Mouse (Mus musculus): ENCODE data around the gene Rpl37. TPM values are rescaled to one million over a fixed set of nuclear protein-coding genes. Genes with fewer than 3 reads are reported as not detected.
"Not testable (repeated sequence)": the region's sequence is repeated elsewhere in the genome, so short reads cannot be mapped to it uniquely, and the experiment has no call there.

Rpl37 gene
- polyA plus RNA-seq, 1 experiment, result 1,075 TPM

DNA sequence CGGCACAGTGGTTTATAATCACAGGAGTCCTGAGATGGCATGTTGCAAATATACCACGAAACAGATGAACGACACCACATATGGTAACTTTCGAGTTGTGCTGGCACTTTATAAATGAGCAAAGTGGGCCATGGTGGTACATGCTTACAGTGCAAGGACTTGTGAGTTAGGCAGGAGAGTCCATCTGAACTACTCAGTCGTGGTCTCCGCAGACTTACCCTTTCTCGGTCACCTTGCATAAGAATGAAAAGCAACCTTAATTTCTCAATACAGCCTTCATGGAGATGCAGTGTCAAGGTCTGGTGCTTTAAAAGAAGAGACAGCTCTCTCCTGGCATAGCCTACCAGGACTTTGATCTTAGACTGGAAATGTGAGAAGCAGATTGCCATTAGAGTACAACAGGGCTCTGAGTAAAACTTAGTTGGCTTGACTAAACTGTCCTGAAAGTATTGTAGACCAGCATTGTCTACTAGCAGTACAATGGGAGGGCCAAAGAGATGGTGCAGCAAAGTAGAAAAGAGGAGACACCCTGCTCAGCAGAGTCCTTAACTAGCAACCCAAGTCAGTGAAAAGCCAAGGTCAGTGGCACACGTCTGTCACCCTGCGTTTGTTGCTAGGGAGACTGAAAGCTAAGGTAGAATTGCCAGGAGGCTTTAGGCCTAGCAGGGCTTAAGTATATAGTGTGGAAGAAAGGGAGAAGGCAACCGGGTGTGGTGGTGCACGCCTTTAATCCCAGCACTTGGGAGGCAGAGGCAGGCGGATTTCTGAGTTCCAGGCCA lies 5.3 kb downstream of the Rpl37 start:
- DNase-seq (ENCODE audit: extremely low spot score in 1 of 2, low spot score in 1 of 2), result no peak

- no peak for DNase-seq (ENCODE audit: extremely low spot score in 1 of 2, low spot score in 1 of 2)
Observed at GRCm38 (mm10) chr15:5126456-5126855, 10.0 kb downstream of the Rpl37 start.

- no peak for DNase-seq (ENCODE audit: extremely low spot score in 1 of 2, low spot score in 1 of 2)
Observed at GRCm38 (mm10) chr15:5127487-5127886, 11.0 kb downstream of the Rpl37 start.

DNA sequence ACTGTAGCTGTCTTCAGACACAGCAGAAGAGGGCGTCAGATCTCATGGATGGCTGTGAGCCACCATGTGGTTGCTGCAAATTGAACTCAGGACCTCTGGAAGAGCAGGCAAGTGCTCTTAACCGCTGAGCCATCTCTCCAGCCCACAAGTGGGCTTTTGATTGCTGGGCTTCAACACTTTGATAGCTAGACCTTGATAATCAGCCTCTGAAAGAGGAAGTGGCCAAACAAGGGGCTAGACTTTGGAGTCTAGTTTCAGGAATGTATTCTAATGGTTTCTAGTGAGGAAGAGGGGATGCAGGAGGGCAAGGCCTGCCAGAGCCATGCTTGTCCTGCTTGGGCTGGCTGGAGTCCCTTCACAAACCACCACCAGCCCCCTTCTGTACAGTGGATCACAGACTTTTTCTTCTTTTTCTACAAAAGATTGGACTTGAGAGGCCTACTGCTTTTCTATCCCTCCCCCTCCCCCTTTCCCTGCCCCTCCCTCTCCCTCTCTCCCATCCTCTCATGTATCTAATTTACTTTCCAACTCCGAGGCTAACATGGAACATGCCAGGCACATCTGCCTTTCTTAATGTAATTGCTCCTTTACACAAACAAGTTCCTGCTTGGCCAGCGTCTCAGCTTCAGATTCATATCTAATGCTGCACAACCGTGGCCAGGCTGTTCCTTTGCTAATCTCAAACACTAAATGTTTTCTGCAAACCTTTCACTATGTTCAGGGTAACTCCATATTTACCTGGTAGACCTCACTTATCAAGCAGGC lies 11.9 kb downstream of the Rpl37 start:
- no peak for DNase-seq (ENCODE audit: extremely low spot score in 1 of 2, low spot score in 1 of 2)

DNA sequence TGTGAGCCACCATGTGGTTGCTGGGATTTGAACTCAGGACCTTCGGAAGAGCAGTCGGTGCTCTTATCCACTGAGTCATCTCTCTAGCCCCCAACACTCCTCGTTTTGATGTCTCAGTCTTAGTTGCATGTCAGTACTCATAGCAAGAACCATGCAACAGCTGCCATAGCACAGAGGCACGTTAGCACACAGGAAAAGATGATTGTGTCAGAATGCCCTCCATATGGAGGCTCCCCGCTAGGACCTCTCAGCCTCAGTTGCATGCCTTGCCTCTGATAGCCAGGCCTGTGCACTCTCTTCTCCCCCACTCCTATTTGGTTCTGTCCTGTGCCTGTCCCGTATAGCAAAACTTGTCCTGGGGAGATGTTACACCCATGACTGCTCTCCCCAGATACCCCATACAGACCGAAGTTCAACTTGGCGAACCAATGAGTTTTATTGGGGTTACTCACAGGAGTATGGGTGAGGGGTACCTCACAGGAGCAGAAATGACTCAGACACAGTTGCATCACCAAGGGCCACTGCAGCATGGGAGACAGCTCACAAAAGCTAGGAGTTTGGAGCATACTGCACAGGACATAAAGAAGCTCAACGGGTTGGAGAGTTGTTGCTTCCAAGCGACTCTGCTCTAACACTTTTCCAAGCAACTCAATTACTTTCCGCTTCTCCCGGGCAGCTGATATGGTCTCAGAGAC lies 12.8 kb downstream of the Rpl37 start:
- no peak for DNase-seq (ENCODE audit: extremely low spot score in 1 of 2, low spot score in 1 of 2)

DNA sequence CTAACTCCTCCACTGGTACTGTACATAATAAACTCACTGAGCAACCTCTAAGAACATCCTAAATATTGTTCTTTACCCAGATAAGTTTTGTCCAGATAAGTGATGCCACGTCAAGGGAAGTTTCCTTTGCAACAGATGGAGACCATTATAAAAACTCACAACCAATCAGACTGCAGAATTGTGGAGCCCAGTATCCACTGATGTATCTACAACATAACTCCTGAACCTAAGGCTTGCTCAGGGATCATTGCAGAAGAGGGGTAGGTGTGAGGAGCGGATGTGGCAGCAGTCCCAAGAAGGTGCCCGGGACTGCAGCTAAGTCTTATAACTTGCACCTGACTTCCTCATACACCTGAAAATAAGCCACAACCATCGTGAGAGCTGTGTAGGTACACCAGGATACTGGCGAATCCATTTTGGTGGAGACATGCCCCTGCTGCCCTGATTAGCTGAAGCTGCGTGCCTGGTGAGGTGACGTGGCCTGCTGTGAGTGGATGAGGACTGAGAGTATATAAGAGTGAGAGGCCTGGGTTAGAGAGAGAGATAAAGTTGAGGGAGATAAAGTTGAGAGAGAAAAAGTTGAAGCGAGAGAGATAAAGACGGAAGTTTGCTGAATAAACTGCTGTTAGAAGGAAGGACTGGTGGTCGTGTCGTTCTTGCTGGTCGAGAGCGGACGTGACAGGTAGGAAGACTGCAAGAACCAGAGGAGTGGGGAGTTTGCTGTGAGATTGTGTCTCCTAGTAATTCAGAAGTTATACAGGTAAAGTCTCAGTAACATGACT lies 14.6 kb downstream of the Rpl37 start:
- DNase-seq (ENCODE audit: extremely low spot score in 1 of 2, low spot score in 1 of 2), result not testable (repeated sequence)

- DNase-seq (ENCODE audit: extremely low spot score in 1 of 2, low spot score in 1 of 2), result no peak
Observed at GRCm38 (mm10) chr15:5133301-5133700, 16.9 kb downstream of the Rpl37 start.

- no peak for DNase-seq (ENCODE audit: extremely low spot score in 1 of 2, low spot score in 1 of 2)
Observed at GRCm38 (mm10) chr15:5134179-5134578, 17.7 kb downstream of the Rpl37 start.

- no peak for DNase-seq (ENCODE audit: extremely low spot score in 1 of 2, low spot score in 1 of 2)
Observed at GRCm38 (mm10) chr15:5134945-5135483, 18.6 kb downstream of the Rpl37 start.

DNA sequence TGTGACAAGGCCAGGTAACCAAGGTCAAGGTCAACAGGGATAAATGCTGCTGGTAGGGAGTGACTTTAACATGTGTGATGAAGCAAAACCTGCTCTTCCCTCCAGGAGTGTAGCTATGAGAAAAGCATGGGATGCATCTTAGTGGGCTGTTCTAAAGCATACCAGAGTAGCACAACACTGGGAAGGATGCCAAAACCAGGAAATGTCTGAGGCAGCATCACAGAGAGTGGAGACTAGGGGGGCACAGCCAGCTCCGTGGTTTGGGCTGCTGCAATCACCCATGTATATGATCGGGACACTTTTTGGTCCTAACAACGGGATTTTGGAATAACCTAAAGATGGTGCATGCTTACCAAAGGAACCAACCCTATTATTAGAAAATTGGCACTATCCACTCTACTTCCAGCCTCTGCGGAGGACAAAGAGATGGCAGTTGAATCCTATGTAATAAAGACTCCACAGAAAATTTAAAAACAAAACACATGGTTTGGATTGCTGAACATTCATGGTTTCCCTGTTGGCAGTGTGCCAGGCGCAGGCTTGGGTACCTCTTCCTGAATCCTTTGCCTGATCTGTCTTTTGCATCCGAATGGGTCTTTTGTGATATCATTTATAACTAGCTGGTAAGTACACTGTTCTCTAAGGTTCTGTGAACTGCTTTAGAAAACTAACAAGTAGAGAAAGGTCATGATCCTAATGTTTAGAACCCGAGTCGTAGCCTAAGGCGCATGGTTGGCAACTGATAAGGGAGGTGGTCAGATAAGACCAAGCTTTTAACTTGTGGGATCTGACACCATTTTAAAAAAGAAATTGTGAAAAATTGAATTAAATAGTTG lies 21.8 kb downstream of the Rpl37 start:
- DNase-seq (ENCODE audit: extremely low spot score in 1 of 2, low spot score in 1 of 2), result no peak

DNA sequence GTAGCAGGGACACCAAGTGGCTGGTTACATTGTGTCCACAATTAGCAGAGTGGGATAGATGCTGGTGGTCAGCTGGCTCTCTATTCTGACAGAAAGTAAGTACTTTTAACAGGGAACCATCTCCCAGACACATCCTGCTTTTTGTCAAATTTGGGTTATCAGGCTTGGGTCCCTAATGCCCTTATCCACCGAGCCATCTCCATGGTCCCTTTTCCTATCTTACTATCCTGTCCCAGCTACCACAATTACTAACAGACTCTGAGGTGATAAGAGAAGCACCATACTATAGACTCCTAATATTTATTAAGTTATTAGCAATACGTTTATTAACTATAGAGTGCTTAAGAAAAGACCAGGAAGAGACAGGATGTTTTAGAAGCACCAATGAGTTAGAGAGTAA lies 22.9 kb downstream of the Rpl37 start:
- DNase-seq (ENCODE audit: extremely low spot score in 1 of 2, low spot score in 1 of 2), result no peak

DNA sequence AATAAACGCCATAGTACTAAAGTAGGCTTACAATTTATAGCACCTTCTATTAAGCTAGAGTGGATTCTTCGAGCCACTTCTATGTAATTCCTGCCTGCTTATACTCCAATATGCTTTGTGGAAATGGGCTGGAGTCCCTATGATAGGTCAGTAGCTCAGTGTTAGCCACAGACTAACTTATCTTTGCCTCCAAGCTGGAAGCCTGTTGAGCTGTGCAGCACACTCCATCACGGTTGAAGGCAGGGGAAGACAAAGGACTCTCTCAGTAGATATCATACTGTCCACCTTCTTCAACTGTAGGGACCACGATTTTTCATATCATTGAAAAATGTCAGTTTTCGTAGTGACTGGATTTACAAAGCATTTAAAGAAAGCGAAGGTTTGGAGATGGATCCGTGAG lies 23.4 kb downstream of the Rpl37 start:
- DNase-seq (ENCODE audit: extremely low spot score in 1 of 2, low spot score in 1 of 2), result no peak

GRCm38 (mm10) chr15:5140357-5140756 lies 23.9 kb downstream of the Rpl37 start:
- no peak for DNase-seq (ENCODE audit: extremely low spot score in 1 of 2, low spot score in 1 of 2)

DNA sequence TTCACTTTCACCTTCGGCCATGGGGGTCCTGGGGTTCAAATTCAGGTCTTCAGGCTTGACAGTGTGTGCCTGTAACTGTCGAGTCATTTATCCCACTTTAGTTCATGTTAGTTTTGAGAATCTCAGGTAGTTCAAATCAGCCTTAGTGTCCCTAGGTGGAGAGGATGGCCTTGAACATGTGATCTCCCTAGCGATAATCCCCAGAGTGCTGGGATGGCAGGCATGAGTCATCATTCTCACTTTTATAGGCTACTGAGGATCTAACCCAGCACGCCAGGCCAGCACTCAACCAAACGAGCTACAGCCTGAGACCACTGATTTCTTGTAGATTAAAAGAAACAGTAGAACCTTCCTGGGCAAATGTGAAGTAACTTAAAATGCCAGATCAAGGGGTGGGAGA lies 25.6 kb downstream of the Rpl37 start:
- DNase-seq (ENCODE audit: extremely low spot score in 1 of 2, low spot score in 1 of 2), result no peak

- no peak for DNase-seq (ENCODE audit: extremely low spot score in 1 of 2, low spot score in 1 of 2)
Observed at GRCm38 (mm10) chr15:5142714-5143113, 26.3 kb downstream of the Rpl37 start.

GRCm38 (mm10) chr15:5143361-5144020 lies 27.0 kb downstream of the Rpl37 start, which contains the start of gene Prkaa1:
Prkaa1 (plus strand) TSS chr15:5143861.
- peak in 1 of 2 experiments; percentile 62 for DNase-seq (ENCODE audit: extremely low spot score in 1 of 2, low spot score in 1 of 2)

DNA sequence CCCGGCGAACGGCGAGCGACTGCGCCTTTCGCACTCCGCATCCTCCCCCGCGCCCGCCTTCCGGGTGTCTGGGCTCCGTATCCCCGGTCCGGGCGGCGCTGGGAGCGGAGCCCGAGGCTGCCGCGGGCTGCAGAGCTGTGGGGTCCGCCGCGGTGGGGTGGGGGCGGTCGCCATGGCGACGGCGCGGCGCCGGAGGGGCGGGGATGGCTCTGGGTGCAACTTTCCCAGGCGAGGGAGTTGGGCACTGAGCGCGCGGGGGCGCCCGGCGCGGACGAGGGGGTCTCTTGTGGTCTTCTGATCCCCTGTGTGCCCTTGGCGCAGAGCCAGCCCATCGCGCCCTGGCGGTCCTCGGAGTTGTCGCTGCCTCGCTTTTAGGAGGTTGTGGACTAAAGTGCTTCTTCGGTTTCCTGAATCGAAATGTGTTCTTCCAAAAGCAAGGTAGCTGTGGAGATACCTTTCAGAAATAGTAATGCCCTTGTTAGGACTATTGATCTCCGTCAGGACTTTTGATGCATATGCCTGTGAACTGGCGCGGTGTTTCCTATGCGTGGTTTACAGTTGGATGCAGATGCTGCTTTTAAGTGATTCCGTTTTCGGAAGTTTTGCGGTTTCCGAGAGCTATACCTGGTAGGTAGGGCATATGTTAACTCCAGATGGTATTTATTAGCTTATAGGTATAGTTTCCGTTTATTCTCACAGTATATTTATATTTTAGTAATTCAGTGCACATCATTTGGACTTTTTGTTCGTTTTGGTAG lies 27.8 kb downstream of the Rpl37 start:
- peak in 1 of 2 experiments; percentile 34 for DNase-seq (ENCODE audit: extremely low spot score in 1 of 2, low spot score in 1 of 2)

All from frontal cortex, adult 2 months (tissue).